8 mouse cellular contexts compared by ENCODE assay signal in genomic region chr7:30588676-30589434, GRCm38 (mm10). TPM values are rescaled to one million over a fixed set of nuclear protein-coding genes. Genes with fewer than 3 reads are reported as not detected.
A peak's percentile ranks its signal among the peaks of the same experiment; 100 is the strongest.
DNase-seq lines count a peak whose midpoint lies in the region; ATAC-seq lines count a peak whose summit lies in the region.

Gene Kmt2b (minus strand): TSS chr7:30588726.

- H3K4me2 ChIP-seq in heart, embryonic 13.5 days: peak within 1 kb of the TSS; percentile 98
- peak within 1 kb of the TSS; percentile 94 for H3K4me2 ChIP-seq in liver, embryonic 12.5 days
- H3K4me2 ChIP-seq in stomach, embryonic 15.5 days: peak within 1 kb of the TSS; percentile 77

- peak within 1 kb of the TSS; percentile 99 for H3K4me3 ChIP-seq in brown adipose tissue, adult 24 weeks (ENCODE audit: insufficient read depth, low read depth, low read length)
- peak within 1 kb of the TSS; percentile 80 for H3K4me3 ChIP-seq in heart, embryonic 13.5 days
- H3K4me3 ChIP-seq in liver, embryonic 12.5 days: peak within 1 kb of the TSS; percentile 100
- H3K4me3 ChIP-seq in stomach, embryonic 15.5 days (replicated peaks): peak within 1 kb of the TSS; percentile 98

- peak; percentile 95 for DNase-seq in CD4-positive, CD25-positive, alpha-beta regulatory T cell, adult 2 months (ENCODE audit: low read depth, low spot score)
- peak; percentile 91 for DNase-seq in fat pad, adult 2 months (ENCODE audit: extremely low read depth, low read depth, low spot score)
- peak; percentile 97 for DNase-seq in kidney, postnatal 10 days
- DNase-seq in natural killer cell, adult 2 months (ENCODE audit: low spot score in 2 of 2): peak; percentile 85 to 89

- peaks cover 31% of the 10 kb centered on the region for H3K36me3 ChIP-seq in heart, embryonic 13.5 days
- H3K36me3 ChIP-seq in liver, embryonic 12.5 days: peaks cover 31% of the 10 kb centered on the region
- peaks cover 31% of the 10 kb centered on the region for H3K36me3 ChIP-seq in stomach, embryonic 15.5 days

- H3K9ac ChIP-seq in heart, embryonic 13.5 days: peak within 1 kb of the TSS; percentile 96
- H3K9ac ChIP-seq in liver, embryonic 12.5 days: peak within 1 kb of the TSS; percentile 100
- H3K9ac ChIP-seq in stomach, embryonic 15.5 days: peak within 1 kb of the TSS; percentile 98

- no peaks in the 10 kb centered on the region for H3K9me3 ChIP-seq in heart, embryonic 13.5 days
- H3K9me3 ChIP-seq in liver, embryonic 12.5 days (replicated peaks): no peaks in the 10 kb centered on the region
- H3K9me3 ChIP-seq in stomach, embryonic 15.5 days: no peaks in the 10 kb centered on the region

- H3K27me3 ChIP-seq in heart, embryonic 13.5 days (replicated peaks): no peaks in the 10 kb centered on the region; the same call in 1 of the 2 replicates
- no peaks in the 10 kb centered on the region for H3K27me3 ChIP-seq in liver, embryonic 12.5 days (replicated peaks)
- H3K27me3 ChIP-seq in stomach, embryonic 15.5 days (replicated peaks): no peaks in the 10 kb centered on the region

- H3K27ac ChIP-seq in brown adipose tissue, adult 24 weeks (replicated peaks; ENCODE audit: low read depth, low read length): peak within 1 kb of the TSS; percentile 81
- peak within 1 kb of the TSS; percentile 90 for H3K27ac ChIP-seq in heart, embryonic 13.5 days (replicated peaks)
- H3K27ac ChIP-seq in liver, embryonic 12.5 days: peak within 1 kb of the TSS; percentile 92
- peak within 1 kb of the TSS; percentile 95 for H3K27ac ChIP-seq in stomach, embryonic 15.5 days

- peak; percentile 92 for ATAC-seq in heart, embryonic 13.5 days (ENCODE audit: extremely low read depth, insufficient number of reproducible peaks, low FRiP score, low TSS enrichment)
- peak; percentile 95 for ATAC-seq in liver, embryonic 12.5 days
- peak; percentile 96 for ATAC-seq in stomach, embryonic 15.5 days (ENCODE audit: insufficient read depth, low FRiP score, low read depth)

- under 1% methylated on average over 63 of the region's 68 CpGs for WGBS in heart, embryonic 13.5 days
- WGBS in liver, embryonic 12.5 days (ENCODE audit: insufficient replicate concordance): under 1% methylated on average over 55 of the region's 68 CpGs
- WGBS in stomach, embryonic 15.5 days: under 1% methylated on average over 63 of the region's 68 CpGs

- H3K4me1 ChIP-seq in brown adipose tissue, adult 24 weeks (ENCODE audit: control insufficient read depth, insufficient read depth, insufficient read length, low read length): peaks cover 2% of the 10 kb centered on the region
- peaks cover 23% of the 10 kb centered on the region for H3K4me1 ChIP-seq in heart, embryonic 13.5 days
- H3K4me1 ChIP-seq in liver, embryonic 12.5 days: peaks cover 31% of the 10 kb centered on the region
- H3K4me1 ChIP-seq in stomach, embryonic 15.5 days: peaks cover 18% of the 10 kb centered on the region

RNA-seq across cellular contexts. Expression of gene Kmt2b, which starts in this region (rescaled TPM):
- 7.1 and 16.1 TPM in 2 replicates for polyA plus RNA-seq in brown adipose tissue, adult 24 weeks (2012; ENCODE audit: insufficient read depth, insufficient read length, missing spikeins)
- 4.4 and 5.7 TPM in 2 replicates for polyA plus RNA-seq in heart, embryonic 13.5 days (2015; fragmentation: Nextera tagmentation; extraction: Ambion mirVana)
- 4.5 and 4.9 TPM in 2 replicates for polyA plus RNA-seq in liver, embryonic 12.5 days (2016; fragmentation: Nextera tagmentation; extraction: Ambion mirVana)
- 7.6 and 8.4 TPM in 2 replicates for polyA plus RNA-seq in stomach, embryonic 15.5 days (2015; fragmentation: Nextera tagmentation; extraction: Ambion mirVana)

Comparison
In these comparisons a context has a peak if more than half of its experiments do, and no peak if none do; other contexts are left out.
1. Peak in every context shown above with its lines: DNase-seq, ATAC-seq, H3K4me3 ChIP-seq and H3K27ac ChIP-seq.